Mouse (Mus musculus): ENCODE results near the gene Rdh16f1. TPM values are rescaled to one million over a fixed set of nuclear protein-coding genes. Genes with fewer than 3 reads are reported as not detected.

The Rdh16f1 gene
- total and polyA plus RNA-seq, 2 experiments = not detected

GRCm38 (mm10) chr10:127840776-127841175 is 81.2 kb downstream of the Rdh16f1 start:
- WGBS = 81% methylated on average over 2 of the region's 2 CpGs
- H3K79me2 ChIP-seq (ENCODE audit: control insufficient read depth, insufficient read depth, low read length) = no peaks in the 10 kb centered on the region
- H3K27me3 ChIP-seq (ENCODE audit: control insufficient read depth, insufficient read depth, low read length) = no peaks in the 10 kb centered on the region
- no peak for DNase-seq (ENCODE audit: extremely low read depth, low read depth, low spot score)
- no peak overlapping the region for H3K9ac ChIP-seq (ENCODE audit: low read depth, low read length)
- no peaks in the 10 kb centered on the region for H3K36me3 ChIP-seq (ENCODE audit: control insufficient read depth, insufficient read depth, low read length)
- no peak overlapping the region for H3K4me3 ChIP-seq (ENCODE audit: insufficient read depth, low read depth, low read length)
- H3K27ac ChIP-seq (replicated peaks; ENCODE audit: insufficient read depth, low read depth, low read length) = no peak overlapping the region
- H3K4me1 ChIP-seq (ENCODE audit: control insufficient read depth, insufficient read depth, low read length) = no peaks in the 10 kb centered on the region; the same call in 1 of the 2 replicates
- no peak for TF ChIP-seq CTCF (IDR thresholded peaks at IDR 0.05; ENCODE audit: low read depth, low read length)
- no peak for TF ChIP-seq POLR2A (IDR thresholded peaks at IDR 0.05; ENCODE audit: extremely low read depth, insufficient read depth, low read length)

Other genes with a start within 250 kb of the Rdh16f1 start
- 0.09 and 0.40 TPM in 2 replicates for gene Ndufa4l2, start 244.8 kb upstream of the Rdh16f1 start, total RNA-seq (2014; rRNA removed)
- 4.0 and 4.4 TPM in 2 replicates for gene Ndufa4l2, start 244.8 kb upstream of the Rdh16f1 start, polyA plus RNA-seq (2012; rRNA removed)
- 130 and 154 TPM in 2 replicates for gene Shmt2, start 237.3 kb upstream of the Rdh16f1 start, total RNA-seq (2014; rRNA removed)
- 309 and 324 TPM in 2 replicates for gene Shmt2, start 237.3 kb upstream of the Rdh16f1 start, polyA plus RNA-seq (2012; rRNA removed)
- not detected in 2 replicates for gene Nxph4, start 225.2 kb upstream of the Rdh16f1 start, total RNA-seq (2014; rRNA removed)
- gene Nxph4, start 225.2 kb upstream of the Rdh16f1 start, polyA plus RNA-seq (2012; rRNA removed) = 0.05 TPM in 1 of 2 replicates, not detected in the other
- 193 and 278 TPM in 2 replicates for gene Lrp1, start 138.6 kb upstream of the Rdh16f1 start, total RNA-seq (2014; rRNA removed)
- 354 and 373 TPM in 2 replicates for gene Lrp1, start 138.6 kb upstream of the Rdh16f1 start, polyA plus RNA-seq (2012; rRNA removed)
- gene Stat6, start 116.8 kb upstream of the Rdh16f1 start, total RNA-seq (2014; rRNA removed) = 27.7 and 29.1 TPM in 2 replicates
- 29.4 and 44.7 TPM in 2 replicates for gene Stat6, start 116.8 kb upstream of the Rdh16f1 start, polyA plus RNA-seq (2012; rRNA removed)
- gene Nemp1, start 92.9 kb upstream of the Rdh16f1 start, total RNA-seq (2014; rRNA removed) = 5.5 and 6.3 TPM in 2 replicates
- 2.0 and 2.7 TPM in 2 replicates for gene Nemp1, start 92.9 kb upstream of the Rdh16f1 start, polyA plus RNA-seq (2012; rRNA removed)
- 8.9 and 13.4 TPM in 2 replicates for gene Nab2, start 91.2 kb upstream of the Rdh16f1 start, total RNA-seq (2014; rRNA removed)
- 16.0 and 16.6 TPM in 2 replicates for gene Nab2, start 91.2 kb upstream of the Rdh16f1 start, polyA plus RNA-seq (2012; rRNA removed)
- gene Myo1a, start 54.6 kb upstream of the Rdh16f1 start, total RNA-seq (2014; rRNA removed) = 0.18 TPM in 1 of 2 replicates, not detected in the other
- gene Myo1a, start 54.6 kb upstream of the Rdh16f1 start, polyA plus RNA-seq (2012; rRNA removed) = 0.02 TPM in 1 of 2 replicates, not detected in the other
- not detected in 2 replicates for gene Tac2, start 35.3 kb upstream of the Rdh16f1 start, total RNA-seq (2014; rRNA removed)
- gene Tac2, start 35.3 kb upstream of the Rdh16f1 start, polyA plus RNA-seq (2012; rRNA removed) = not detected in 2 replicates
- gene Zbtb39, start 20.2 kb upstream of the Rdh16f1 start, total RNA-seq (2014; rRNA removed) = 4.1 and 5.8 TPM in 2 replicates
- gene Zbtb39, start 20.2 kb upstream of the Rdh16f1 start, polyA plus RNA-seq (2012; rRNA removed) = 5.3 and 5.9 TPM in 2 replicates
- 4.8 and 8.8 TPM in 2 replicates for gene Gpr182, start 8.1 kb upstream of the Rdh16f1 start, total RNA-seq (2014; rRNA removed)
- 18.4 and 26.2 TPM in 2 replicates for gene Gpr182, start 8.1 kb upstream of the Rdh16f1 start, polyA plus RNA-seq (2012; rRNA removed)
- 0.18 and 0.27 TPM in 2 replicates for gene Rdh1, start 66 bp upstream of the Rdh16f1 start, total RNA-seq (2014; rRNA removed)
- gene Rdh1, start 66 bp upstream of the Rdh16f1 start, polyA plus RNA-seq (2012; rRNA removed) = 0.20 TPM in 2 replicates
- gene Rdh9, start 16.6 kb downstream of the Rdh16f1 start, total RNA-seq (2014; rRNA removed) = 75.6 and 121 TPM in 2 replicates
- gene Rdh9, start 16.6 kb downstream of the Rdh16f1 start, polyA plus RNA-seq (2012; rRNA removed) = 54.4 and 60.2 TPM in 2 replicates
- 74.0 and 111 TPM in 2 replicates for gene Rdh16, start 41.4 kb downstream of the Rdh16f1 start, total RNA-seq (2014; rRNA removed)
- 43.8 and 55.8 TPM in 2 replicates for gene Rdh16, start 41.4 kb downstream of the Rdh16f1 start, polyA plus RNA-seq (2012; rRNA removed)
- not detected in 2 replicates for gene Rdh19, start 90.1 kb downstream of the Rdh16f1 start, total RNA-seq (2014; rRNA removed)
- gene Rdh19, start 90.1 kb downstream of the Rdh16f1 start, polyA plus RNA-seq (2012; rRNA removed) = 0.05 TPM in 1 of 2 replicates, not detected in the other
- 282 and 329 TPM in 2 replicates for gene Rdh16f2, start 106.7 kb downstream of the Rdh16f1 start, total RNA-seq (2014; rRNA removed)
- 281 and 297 TPM in 2 replicates for gene Rdh16f2, start 106.7 kb downstream of the Rdh16f1 start, polyA plus RNA-seq (2012; rRNA removed)
- gene Rdh7, start 129.0 kb downstream of the Rdh16f1 start, total RNA-seq (2014; rRNA removed) = 1,124 and 1,219 TPM in 2 replicates
- gene Rdh7, start 129.0 kb downstream of the Rdh16f1 start, polyA plus RNA-seq (2012; rRNA removed) = 1,436 and 1,472 TPM in 2 replicates
- gene Sdr9c7, start 138.7 kb downstream of the Rdh16f1 start, total RNA-seq (2014; rRNA removed) = 25.6 and 26.9 TPM in 2 replicates
- 20.4 and 36.7 TPM in 2 replicates for gene Sdr9c7, start 138.7 kb downstream of the Rdh16f1 start, polyA plus RNA-seq (2012; rRNA removed)
- 468 and 651 TPM in 2 replicates for gene Hsd17b6, start 247.8 kb downstream of the Rdh16f1 start, total RNA-seq (2014; rRNA removed)
- 229 and 364 TPM in 2 replicates for gene Hsd17b6, start 247.8 kb downstream of the Rdh16f1 start, polyA plus RNA-seq (2012; rRNA removed)

Data from liver, adult 2 months (tissue).